Mouse (Mus musculus) lung, postnatal 4 days (tissue): ENCODE data around the gene Adgrl2.

Experiments
- DNase-seq, 2 experiments: peaks; one replicate each; pipeline ENCODE4 v3.0.0; 2021

The Adgrl2 gene

DNA sequence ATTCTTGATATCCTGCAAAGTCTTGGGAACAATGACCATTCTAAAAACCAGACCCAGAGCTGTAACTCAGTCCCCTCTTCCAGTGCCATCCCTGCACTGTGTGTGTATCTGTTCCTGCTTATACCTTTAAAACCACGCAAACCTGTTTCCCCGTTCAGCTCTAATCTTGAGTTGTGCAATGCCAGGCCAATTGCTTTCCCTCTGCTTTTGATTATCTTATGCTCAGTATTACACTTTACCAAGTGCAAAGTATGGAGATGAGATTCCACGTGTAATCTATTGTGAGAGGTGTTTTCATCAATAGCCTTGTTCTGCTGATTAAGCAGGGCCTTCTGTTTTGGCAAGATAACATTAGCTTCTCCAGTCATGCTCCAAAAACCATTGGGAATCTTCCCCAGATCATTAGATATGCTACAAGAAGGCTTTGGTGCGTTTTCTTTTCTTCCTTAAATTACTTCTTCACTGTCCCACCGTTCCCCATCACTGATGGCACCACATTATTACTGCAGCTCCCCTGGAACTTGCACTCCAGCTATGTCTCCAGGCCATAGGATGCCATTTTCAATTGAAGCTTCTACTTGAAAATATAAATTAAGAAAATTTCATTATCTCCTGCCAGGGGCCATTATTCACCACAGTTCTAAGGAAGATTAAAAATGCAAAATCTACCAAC lies 118.4 kb downstream of the Adgrl2 start:
- DNase-seq: no peak

DNA sequence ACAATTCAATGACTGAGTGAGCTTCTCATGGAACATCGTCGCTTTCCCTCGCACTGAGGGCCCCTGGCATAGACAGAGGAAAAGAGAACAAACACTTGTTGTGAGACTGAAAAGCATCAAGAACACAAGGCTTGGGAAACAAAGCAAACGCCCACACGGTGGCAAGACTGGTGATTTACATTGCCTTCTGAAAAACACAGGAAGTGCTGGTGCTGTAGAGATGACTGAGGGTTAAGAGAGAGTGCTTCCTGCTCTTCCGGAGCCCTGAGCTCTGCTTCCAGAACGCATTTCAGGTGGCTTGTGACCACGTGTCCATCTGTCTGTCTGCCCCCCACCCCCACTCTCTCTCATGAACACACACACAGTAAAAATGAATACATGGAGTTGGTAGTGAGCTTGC lies 122.7 kb downstream of the Adgrl2 start:
- peak in 1 of 2 experiments; percentile 9 for DNase-seq

DNA sequence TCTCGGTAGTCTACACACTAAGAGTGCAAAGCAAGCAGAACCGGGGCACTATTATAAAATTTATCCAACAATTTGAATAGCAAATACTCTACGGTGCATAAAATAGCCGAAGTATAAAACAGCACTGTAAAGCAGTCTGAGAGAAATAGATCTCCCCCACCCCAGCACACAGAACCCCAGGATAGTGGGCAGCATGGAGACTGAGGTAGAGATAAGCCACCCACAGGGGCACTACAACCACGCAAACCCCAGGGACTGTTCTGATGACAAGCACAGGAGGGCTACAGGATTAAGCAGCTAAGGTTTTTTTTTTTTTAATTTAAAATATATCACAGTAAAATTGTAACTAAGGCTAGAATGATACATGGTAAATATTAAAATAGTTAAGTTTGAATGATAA lies 123.7 kb downstream of the Adgrl2 start:
- no peak for DNase-seq

DNA sequence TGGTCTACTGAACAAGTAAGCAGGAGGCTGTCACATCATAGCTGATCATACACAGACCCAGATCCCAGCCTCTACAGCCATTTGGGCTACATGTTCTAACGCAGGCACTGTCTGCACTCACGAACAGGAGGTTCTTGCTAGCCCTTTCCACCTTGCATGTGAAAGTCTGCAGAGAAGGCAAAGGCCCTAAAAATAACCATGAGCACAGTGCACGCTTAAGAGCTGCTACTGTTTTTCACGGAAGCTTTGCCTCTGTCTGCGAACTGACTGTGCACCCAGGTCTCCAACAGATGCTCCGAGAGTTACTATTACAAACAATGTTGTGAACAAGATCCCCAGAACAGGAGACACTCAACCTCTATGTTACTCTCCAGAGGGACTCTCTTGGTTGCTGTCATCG lies 124.3 kb downstream of the Adgrl2 start:
- DNase-seq: no peak

DNA sequence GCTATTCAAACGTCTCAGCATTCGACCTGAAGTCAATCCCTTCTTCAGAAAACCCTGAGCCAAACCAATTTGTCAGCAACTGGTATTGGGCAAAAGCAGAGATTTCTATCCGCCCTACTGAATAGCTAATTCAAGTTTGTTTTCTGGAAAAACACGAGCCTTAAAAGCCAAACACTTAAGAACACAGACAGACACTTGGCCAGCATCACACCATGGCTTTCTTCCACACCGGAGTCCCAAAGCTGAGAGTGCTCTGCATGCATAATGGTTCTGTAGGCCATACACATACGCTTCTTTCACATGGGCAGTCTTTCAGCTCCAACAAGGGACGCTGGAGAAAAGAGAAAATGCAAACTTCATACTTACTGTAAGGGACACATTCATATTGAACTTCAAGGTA lies 125.1 kb downstream of the Adgrl2 start:
- no peak for DNase-seq

DNA sequence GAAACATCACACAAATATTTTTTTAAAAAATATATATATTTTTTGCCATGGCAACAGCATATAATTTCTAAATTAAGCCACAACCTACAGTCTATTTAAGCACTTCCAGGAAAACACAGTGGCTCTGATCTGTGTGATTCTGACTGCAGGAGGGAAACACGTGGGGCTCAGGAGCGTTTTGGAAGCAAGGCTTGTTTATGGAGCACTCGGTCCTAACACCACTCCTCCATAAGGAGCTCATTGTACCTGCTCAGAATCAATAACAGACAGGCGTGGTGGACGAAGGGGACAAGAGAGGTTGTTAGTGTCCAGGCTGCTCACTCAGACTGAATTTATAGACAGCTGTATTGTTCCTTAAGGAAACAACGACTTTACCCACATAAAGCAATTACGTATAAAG lies 128.5 kb downstream of the Adgrl2 start:
- no peak for DNase-seq

DNA sequence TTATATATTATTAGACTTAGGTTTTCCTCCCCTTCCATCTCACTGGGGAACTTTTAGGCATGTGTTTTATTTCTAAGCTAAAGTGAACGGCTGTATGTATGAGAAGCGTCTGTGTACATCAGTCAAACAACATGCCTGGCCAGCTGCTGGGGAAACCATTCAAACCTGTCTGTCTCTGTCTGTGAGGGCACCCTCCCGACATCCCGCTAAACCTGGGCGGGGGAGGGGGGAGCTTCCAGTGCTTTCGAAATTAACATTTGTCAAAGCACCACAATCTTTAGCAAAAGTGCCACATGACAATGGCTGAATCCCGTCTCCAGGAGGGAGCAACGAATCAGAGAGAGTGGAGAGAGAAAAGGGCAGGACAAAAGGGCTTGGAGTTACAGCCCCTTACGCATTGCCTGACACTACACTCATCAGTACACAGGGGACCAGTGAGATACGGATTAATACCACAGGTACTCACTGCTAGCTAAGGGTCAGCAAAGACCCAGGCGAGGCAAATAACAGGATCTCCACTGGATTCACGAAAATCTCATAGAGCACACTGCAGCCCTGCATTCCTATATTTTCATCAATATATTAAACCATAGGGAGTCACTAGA lies 135.9 kb downstream of the Adgrl2 start:
- no peak for DNase-seq

DNA sequence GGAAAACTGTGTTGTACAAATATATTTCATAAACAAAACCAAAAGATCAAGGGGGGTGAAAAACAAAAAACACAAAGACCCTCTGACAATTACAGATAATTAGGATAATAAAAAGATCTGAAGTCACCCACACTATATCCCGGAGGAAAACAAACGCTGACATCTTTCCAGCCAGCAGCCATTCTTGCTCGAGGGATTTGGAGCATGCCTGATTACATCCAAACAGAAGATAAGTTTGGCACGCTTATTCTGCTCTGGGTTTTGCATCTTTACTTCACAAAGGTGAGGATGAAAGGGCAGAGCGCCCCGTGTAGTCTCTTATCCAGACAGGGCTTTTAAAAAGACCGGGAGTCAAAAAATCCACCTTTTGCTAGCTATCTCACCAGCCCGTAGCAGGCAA lies 137.0 kb downstream of the Adgrl2 start:
- no peak for DNase-seq

DNA sequence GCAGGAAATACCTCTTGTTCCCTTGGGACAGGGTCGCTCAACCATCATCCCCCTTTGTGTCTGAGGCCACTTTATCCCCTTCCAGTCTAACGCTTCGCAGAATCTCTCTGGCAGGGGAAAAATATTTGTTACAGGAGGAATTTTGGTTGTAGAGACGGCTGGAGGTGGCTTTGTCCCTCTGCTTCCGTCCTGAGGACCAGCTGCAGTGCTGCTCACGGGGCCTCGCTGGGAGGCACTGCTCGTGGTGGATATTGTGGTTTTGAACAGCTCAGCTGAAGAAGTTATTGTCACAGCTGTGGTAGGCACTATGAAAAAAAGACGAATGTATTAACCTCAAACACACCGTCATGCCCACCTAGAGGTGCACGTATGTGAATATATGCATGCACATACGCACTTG lies 137.8 kb downstream of the Adgrl2 start:
- DNase-seq: no peak

DNA sequence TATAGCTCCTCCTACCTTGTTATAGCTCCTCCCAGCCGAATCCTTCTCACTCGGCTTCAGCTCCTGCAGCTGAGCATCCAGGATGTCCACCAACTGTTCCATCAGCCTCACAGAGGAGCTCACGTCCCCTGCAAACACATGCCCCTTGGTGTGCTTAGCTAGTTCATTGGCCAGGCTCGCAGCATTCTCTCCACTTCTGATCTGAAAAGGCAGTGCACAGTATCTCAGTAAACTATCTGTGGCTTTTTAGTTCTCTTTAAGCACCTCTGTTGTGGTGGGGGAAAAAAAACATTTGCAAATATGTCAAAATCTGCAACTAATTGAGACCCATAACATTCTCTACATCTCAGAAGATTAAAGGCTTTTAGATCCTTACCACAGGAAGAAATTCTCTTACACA lies 139.5 kb downstream of the Adgrl2 start:
- DNase-seq: no peak

DNA sequence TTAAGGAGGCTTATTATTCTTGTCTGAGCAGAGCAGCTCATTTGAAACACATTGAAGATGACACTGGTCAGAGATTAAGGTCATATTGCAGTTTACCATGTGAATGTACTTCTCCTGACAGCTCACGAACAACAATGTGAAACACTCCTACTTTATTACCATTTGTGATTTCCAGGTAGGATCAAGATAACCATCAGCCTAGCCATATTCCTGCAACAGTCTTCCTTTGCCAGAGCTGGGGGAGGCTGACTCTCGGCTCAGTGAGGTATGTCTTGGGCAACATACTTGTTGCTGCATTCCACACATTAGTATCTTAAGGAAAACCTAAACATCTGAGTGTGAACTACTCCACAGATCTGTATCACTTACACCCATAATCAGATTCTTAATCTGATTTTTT lies 142.0 kb downstream of the Adgrl2 start:
- no peak for DNase-seq

DNA sequence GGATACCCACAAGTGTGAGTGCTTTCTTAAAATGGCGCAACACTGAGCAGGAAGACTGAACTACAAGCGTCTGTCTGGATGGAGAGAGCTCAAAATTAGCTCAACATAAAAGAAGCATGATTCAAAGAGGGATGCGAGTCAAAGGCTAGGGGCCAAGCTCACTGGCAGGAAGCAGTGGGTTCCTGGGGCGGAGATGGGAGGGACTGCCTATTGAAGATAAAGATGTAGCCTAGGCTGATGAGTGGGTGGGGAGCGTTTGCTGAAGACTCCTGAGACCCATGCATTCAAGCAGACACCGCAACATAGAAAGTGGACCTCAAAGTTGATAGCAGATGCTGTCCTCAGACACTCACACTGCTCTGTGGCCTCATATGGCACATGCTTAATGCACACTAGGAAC lies 146.2 kb downstream of the Adgrl2 start:
- no peak for DNase-seq

DNA sequence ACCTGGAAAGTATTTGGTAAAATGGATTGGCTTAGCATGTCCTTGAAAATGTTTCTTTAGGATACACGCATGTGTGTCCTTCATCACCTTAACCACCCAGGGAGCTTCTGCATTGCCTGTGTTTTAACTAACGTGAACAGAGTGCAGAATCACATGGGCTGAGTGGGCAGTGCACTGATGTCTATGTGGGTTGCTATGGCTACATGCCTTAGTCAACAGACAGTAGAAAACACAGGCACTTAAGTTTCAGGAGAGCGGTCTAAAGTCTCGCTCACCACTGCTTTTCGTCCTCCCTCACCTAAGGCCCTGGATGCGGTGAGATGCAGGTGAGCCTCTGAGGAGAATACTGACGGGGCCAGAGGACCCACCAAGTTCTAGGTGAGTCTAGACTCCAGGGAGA lies 147.8 kb downstream of the Adgrl2 start:
- no peak for DNase-seq

DNA sequence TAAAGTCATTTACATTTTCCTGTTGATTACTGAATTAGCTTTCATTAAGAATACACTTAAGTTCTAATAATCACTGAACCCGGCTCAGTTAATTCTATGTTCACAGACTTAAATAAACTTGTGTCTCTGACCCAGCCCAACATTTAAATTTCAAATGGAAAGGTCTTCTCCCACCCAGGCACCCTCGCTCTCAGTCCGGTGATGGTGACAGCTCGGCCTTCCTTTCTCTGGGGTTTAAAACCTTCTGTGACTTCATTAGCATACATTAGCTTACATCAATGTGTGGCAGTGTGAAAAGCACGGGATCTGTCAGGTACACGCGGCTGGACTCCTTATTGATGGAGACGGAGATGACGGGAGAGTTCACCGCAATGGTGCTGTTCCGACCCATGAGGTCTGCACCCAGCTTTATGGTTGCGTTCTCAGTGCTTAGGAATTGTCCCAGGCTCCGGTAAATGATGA lies 151.5 kb downstream of the Adgrl2 start:
- DNase-seq: no peak

DNA sequence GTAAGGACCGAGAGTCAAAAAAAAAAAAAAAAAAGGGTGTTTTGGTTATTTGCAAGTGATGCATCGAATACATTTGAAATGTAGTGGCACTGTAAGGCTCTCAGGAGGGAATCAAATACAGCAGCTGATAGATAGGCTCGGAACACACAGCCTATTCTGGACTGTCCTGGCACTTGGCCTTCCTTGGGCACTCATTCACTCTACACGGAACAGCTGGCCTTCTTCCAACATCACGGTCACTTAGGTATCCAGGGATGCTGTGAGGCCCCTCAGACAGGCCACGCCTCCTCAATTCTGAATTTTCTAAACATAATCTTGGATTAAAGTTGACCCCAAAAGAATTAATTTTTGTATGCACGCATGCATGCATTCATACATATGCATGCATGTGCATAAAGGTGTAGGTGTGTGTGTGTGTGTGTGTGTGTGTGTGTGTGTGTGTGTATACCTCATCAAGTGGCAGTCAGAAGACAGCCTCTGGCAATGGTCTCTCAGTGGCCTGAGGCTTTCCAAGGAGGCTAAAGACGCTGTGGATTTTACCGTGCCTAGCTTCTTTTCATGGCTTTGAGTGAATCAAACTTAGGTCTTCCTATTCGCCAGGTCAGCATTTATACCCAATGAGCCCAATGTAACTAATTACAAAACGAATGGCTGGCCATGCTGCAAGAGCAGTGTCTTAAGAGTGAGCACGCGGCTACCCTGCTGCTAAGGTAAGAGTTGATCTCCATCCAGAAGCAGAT lies 152.1 kb downstream of the Adgrl2 start:
- no peak for DNase-seq

DNA sequence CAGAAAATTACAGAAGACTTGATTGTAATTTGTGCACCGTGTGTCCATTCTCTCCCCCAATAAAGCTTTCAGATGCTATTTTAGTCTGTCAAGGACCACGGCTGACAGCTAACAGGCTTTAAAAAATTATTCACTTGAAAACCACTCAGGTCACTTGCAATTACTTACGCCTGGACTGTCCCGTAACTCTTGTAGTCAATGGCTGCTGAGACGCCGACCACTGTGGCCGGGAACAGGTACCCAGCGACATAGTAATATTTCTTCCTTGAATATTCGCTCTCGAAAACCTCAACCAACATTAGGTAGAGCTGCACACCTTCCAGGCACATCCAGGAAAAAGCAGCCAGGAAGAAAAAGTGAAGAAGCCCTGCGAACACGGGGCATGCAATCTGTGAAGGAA lies 155.2 kb downstream of the Adgrl2 start:
- no peak for DNase-seq

DNA sequence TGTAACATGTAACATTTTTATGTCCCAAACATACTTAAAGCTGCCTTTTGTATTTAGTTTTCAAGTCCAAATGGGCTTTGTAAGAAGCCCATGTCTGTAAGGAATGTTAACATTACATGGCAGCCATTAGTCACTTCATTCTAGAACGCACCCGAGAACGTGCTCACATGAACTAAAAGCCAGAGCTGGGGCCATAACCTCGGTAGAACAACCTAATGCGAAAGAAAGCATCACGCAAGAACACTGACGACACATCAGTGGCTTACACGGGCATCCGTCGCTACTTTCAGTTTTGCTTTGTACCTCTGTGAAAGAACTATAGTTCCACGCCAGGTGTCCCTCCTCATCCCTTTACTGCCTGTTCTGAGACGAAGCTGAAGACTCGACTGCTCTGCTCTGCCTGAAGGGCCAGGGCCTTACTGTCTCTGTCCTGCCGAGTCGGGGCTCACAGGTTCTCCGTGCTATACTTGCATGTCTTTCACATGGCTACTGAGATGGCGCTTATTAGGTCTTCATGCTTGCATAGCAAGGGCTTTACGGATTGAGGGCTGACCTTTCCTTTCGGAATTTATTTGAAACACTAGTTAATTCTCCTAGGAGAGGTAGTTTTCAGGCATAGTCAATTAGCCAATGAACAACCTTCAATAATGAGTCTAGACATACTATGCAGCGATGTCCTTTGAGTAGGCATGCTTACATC lies 157.1 kb downstream of the Adgrl2 start:
- DNase-seq: no peak

DNA sequence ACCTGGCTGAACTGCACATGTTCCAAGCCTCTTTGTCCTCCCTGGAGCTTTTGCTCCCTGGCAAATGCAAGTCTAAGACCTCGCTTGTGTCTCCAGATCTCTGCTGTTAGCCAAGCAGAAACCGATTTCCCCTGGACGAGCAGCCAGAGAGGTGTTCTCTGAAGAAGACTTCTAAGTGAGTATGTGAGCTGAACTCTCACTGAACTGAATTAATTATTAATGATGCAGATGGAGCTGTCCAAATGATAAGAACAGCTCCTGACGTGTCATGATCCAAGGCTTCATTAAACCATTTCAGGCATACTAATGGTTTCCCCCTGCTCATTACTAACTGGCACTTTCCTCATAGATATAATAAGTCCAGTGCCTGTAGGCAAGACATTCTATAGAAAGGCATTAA lies 158.4 kb downstream of the Adgrl2 start:
- no peak for DNase-seq

DNA sequence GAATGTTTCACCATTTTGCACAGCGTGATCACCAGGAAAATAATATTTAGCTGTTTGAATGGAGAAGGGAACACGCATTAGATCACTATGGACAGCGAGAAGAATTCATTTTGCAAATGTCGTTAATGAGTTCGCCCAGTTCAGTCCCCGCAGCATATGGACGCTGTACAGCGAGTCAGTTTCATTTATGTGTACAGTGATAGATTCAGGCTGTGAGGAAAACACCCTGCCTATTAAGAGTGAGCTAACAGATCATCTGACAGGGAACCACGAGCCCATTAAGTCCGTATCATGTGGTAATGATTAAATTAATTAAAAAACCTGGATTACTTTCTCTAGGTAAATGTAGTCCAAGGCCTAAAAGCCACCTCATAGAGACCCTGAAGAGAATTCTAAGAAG lies 161.8 kb downstream of the Adgrl2 start:
- no peak for DNase-seq

DNA sequence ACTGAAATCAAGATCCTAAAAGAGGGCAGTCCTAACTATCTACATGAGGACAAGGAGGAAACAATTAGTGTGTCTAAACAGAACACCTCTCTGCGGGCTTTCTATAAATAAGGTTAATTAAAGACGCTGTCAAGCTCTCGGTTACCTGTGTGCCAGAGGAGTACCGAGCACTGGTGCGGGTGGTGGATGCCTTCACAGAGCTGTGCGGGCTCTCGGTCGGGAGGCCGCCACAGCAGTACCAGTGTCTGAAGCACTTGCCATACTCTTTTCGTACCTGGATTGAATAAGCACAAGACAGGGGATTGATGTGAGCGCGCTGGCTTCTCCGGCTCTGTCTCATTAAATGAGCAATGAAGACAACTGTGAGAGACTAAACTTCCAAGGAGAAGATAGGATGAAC lies 166.8 kb downstream of the Adgrl2 start:
- DNase-seq: no peak

DNA sequence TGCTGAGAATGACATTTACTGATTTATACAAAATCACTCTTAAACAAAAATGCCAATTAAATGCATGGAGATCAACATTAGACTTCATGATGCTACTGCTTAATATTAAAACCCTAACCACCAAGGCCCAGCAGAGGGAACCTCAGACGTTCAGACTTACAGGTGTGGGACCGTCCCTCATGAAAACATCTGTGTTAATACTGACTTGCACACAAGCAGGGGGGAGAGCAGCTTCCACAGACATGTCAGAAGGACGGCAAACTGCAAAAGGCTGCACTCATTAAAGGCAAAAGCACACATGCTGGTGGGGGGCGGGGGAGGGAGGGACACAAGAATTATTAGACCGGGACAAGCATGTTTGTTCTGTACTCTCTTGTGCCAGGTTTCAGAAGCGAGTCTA lies 168.7 kb downstream of the Adgrl2 start:
- no peak for DNase-seq

DNA sequence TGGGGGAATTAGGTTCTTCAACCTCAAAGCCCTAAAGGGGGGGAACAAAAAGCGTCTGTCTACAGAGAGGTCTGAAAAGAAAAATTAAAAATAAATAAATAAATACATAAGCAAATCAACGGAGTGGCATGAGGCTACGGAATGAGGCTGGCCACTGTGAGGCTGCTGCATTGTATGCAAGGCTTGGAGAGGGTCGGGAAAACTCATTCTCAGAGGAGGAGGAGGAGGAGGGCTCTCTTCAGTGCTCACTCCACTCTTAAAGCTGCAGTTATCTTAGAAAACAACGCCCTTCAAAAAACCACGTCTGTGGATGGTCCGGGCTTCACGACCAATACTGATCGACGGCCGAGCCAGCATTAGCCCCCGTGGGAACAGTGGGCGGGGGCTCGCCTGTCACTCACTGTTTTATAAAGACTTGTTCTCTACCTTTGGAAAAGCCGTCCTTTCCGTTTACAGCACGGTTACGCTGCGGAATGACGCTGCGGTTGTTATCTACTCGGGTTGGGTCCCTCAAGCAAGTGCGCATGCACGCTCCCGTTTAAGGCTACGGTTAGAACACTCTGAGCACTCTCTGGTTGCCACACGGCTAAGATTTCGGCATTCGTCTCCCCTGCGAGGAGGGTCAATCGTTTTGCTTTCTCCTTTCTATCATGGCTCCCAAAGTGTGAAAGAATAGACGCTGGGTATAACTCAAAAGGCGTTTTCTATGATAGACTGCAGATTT lies 170.9 kb downstream of the Adgrl2 start:
- no peak for DNase-seq
